ENCODE assay signal across 9 mouse cellular contexts in the genomic region with DNA sequence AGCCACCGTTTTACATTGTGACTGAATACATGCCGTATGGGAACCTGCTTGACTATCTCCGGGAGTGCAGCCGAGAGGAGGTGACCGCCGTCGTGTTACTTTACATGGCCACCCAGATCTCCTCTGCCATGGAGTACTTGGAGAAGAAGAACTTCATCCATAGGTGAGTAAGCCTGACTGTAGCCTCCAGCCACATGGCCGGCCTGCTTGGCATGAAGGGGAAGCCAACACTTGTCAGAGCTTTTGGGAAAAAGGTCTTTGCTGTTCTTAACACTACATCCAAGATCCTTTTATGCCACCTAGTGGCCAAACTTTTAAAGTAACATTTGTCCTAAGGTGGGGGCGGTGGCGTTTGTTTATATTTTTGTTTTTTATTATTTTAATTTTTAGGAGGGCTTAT. TPM values are rescaled to one million over a fixed set of nuclear protein-coding genes. Genes with fewer than 3 reads are reported as not detected.
DNase-seq lines count a peak whose midpoint lies in the region; ATAC-seq and TF ChIP-seq lines count a peak whose summit lies in the region.
"Had no signal": no experiment of that assay in that cellular context is flagged by ENCODE, and none has a peak within 500 bp of the region (broad histone marks: within the 10 kb centered on the region; RNA-seq: fewer than 3 reads in every experiment).

No protein-coding gene starts in this region.

- intact Hi-C loops in left cerebral cortex, adult 2 months (cut with DNase I) = loop anchor here (2.0 to 5.0 kb wide), 4 partner anchors 51 to 212 kb away; a partner anchor contains a TSS
- intact Hi-C loops in left cerebral cortex, postnatal 10 days (cut with DNase I) = loop anchor here (5.0 to 10.0 kb wide), 3 partner anchors 51 to 208 kb away; a partner anchor contains a TSS

- H3K9ac ChIP-seq in midbrain, postnatal 0 days (replicated peaks; ENCODE audit: low read length, poor library complexity, severe bottlenecking) = no peak overlapping the region

- WGBS in kidney, adult 2 months = 73% methylated on average over 10 of the region's 10 CpGs
- 77% methylated on average over 10 of the region's 10 CpGs for WGBS in midbrain, postnatal 0 days

- TF ChIP-seq CTCF in left cerebral cortex, adult 2 months (IDR thresholded peaks at IDR 0.05) = peak; percentile 78
- peak; percentile 24; the same call in 1 of the 2 replicates for TF ChIP-seq CTCF in cortical plate, adult 2 months (IDR thresholded peaks at IDR 0.05; ENCODE audit: extremely low read depth, insufficient read depth, low read length)
- TF ChIP-seq CTCF in kidney, adult 2 months (conservative IDR thresholded peaks at IDR 0.05; ENCODE audit: insufficient read depth, insufficient read length, low read depth, low read length) = peak; percentile 24; the same call in 1 of the 2 replicates
- TF ChIP-seq CTCF in midbrain, postnatal 0 days (IDR thresholded peaks at IDR 0.05) = peak; percentile 78

- H3K9me3 ChIP-seq in midbrain, postnatal 0 days (ENCODE audit: low read length) = no peaks in the 10 kb centered on the region

- DNase-seq in left cerebral cortex, adult 2 months (ENCODE audit: extremely low spot score in 1 of 2, low spot score in 2 of 2) = no peak
- DNase-seq in left cerebral cortex, postnatal 10 days (ENCODE audit: extremely low spot score in 1 of 2, low spot score in 2 of 2) = no peak
- DNase-seq in MN1 (ENCODE audit: low spot score) = peak; percentile 67
- DNase-seq in kidney, adult 2 months = peak; percentile 60
- DNase-seq in midbrain, postnatal 0 days (ENCODE audit: low spot score) = peak; percentile 81
- no peak for DNase-seq in right cerebral cortex, postnatal 14 days
- no peak for DNase-seq in natural killer cell, adult 2 months (ENCODE audit: low spot score in 2 of 2)

- no peak overlapping the region for H3K4me3 ChIP-seq in left cerebral cortex, adult 2 months
- H3K4me3 ChIP-seq in cortical plate, adult 2 months (ENCODE audit: insufficient read depth, low read length) = no peak overlapping the region
- no peak overlapping the region for H3K4me3 ChIP-seq in kidney, adult 2 months (ENCODE audit: insufficient read depth, low read depth, low read length)
- no peak overlapping the region for H3K4me3 ChIP-seq in midbrain, postnatal 0 days (ENCODE audit: low read depth, low read length)
- H3K4me3 ChIP-seq: myocyte had no signal

- H3K36me3 ChIP-seq in kidney, adult 2 months (ENCODE audit: control insufficient read depth, insufficient read depth, low read length) = no peaks in the 10 kb centered on the region; the same call in 1 of the 2 replicates
- peaks cover 27% of the 10 kb centered on the region for H3K36me3 ChIP-seq in midbrain, postnatal 0 days (ENCODE audit: insufficient read depth, low read length)

- no peaks in the 10 kb centered on the region for H3K27me3 ChIP-seq in kidney, adult 2 months (replicated peaks; ENCODE audit: control insufficient read depth, insufficient read depth, low read length)
- H3K27me3 ChIP-seq in midbrain, postnatal 0 days (ENCODE audit: insufficient read depth, low read length) = no peaks in the 10 kb centered on the region

- no peak overlapping the region for H3K4me2 ChIP-seq in midbrain, postnatal 0 days (ENCODE audit: low read depth, low read length, poor library complexity, severe bottlenecking)

- peak; percentile 54 for ATAC-seq in midbrain, postnatal 0 days (ENCODE audit: low FRiP score)

- no peak overlapping the region for H3K27ac ChIP-seq in left cerebral cortex, adult 2 months
- H3K27ac ChIP-seq in cortical plate, adult 2 months (ENCODE audit: insufficient read depth, low read length) = no peak overlapping the region
- H3K27ac ChIP-seq in kidney, adult 2 months (ENCODE audit: insufficient read depth, low read depth, low read length) = no peak overlapping the region
- no peak overlapping the region for H3K27ac ChIP-seq in midbrain, postnatal 0 days (ENCODE audit: low read depth, low read length)

- TF ChIP-seq POLR2A in cortical plate, adult 2 months (IDR thresholded peaks at IDR 0.05; ENCODE audit: extremely low read depth, insufficient read depth, low read length) = no peak
- TF ChIP-seq POLR2A in kidney, adult 2 months (IDR thresholded peaks at IDR 0.05; ENCODE audit: low read depth, low read length) = no peak

- H3K4me1 ChIP-seq in cortical plate, adult 2 months (ENCODE audit: control insufficient read depth, insufficient read depth, low read length) = peaks cover 6% of the 10 kb centered on the region; the same call in 1 of the 2 replicates
- no peaks in the 10 kb centered on the region for H3K4me1 ChIP-seq in kidney, adult 2 months (ENCODE audit: control insufficient read depth, insufficient read depth, low read length)
- H3K4me1 ChIP-seq in midbrain, postnatal 0 days (ENCODE audit: insufficient read depth, low read length) = no peaks in the 10 kb centered on the region

RNA-seq across cellular contexts. Expression of a gene that starts 41.1 kb away (rescaled TPM):
- total RNA-seq in left cerebral cortex, adult 2 months (2021) = 1 to 10 TPM; 7.3 to 7.9 TPM
- 1 to 10 TPM; 4.1 to 5.0 TPM for total RNA-seq in left cerebral cortex, postnatal 10 days (2021)
- 7.4 and 9.1 TPM in 2 replicates for polyA plus RNA-seq in cortical plate, adult 2 months (2012; rRNA removed)
- polyA plus RNA-seq in kidney, adult 2 months (2012; rRNA removed) = 12.7 and 19.1 TPM in 2 replicates
- total RNA-seq in midbrain, postnatal 0 days (2014; rRNA removed) = 2.6 and 3.3 TPM in 2 replicates
- 3.1 and 3.5 TPM in 2 replicates for polyA plus RNA-seq in midbrain, postnatal 0 days (2015; fragmentation: Nextera tagmentation; extraction: Ambion mirVana)

Comparison
In these comparisons a context has a peak if more than half of its experiments do, and no peak if none do; other contexts are left out.
1. DNase-seq: peak in MN1 (single experiment), kidney, adult 2 months (single experiment) and midbrain, postnatal 0 days (single experiment); none in left cerebral cortex, adult 2 months (0 of 2), left cerebral cortex, postnatal 10 days (0 of 2), right cerebral cortex, postnatal 14 days (single experiment) and natural killer cell, adult 2 months (0 of 2).
2. CTCF ChIP-seq: peak in every context shown above with its lines; median percentile 78 in left cerebral cortex, adult 2 months; 78 in midbrain, postnatal 0 days; 24 in cortical plate, adult 2 months; 24 in kidney, adult 2 months.